Mouse (Mus musculus) left cerebral cortex, postnatal 36 days (tissue): ENCODE results near the gene Gpr162. TPM values are rescaled to one million over a fixed set of nuclear protein-coding genes. Genes with fewer than 3 reads are reported as not detected.
"Not testable (repeated sequence)": the region's sequence is repeated elsewhere in the genome, so short reads cannot be mapped to it uniquely, and the experiment has no call there.

Experiments
- DNase-seq, 2 experiments: peaks; one replicate each; pipeline ENCODE4 v3.0.0; 2021 to 2022; ENCODE audit warnings: low spot score in 2 of 2, mixed read lengths in 1 of 2
- intact Hi-C: fragments of 180-260 bp; cut with DNase I; formaldehyde crosslinking; loops from one replicate; pipeline ENCODE4 v1.15.1; 2025
- total RNA-seq, 2 experiments: library from RNA; stranded (reverse); gene quantifications; 2 replicates each; pipeline ENCODE4 v1.2.3; 2021

The Gpr162 gene
- total RNA-seq, result 100 to 1,000 TPM; 218 to 235 TPM

GRCm38 (mm10) chr6:124863658-124864298 lies at the start of gene Gpr162:
Gene Gpr162, minus strand, starts transcription at chr6:124863983.
- intact Hi-C loops, result loop anchor here (2.0 to 5.0 kb wide), 2 partner anchors 96 to 133 kb away; partner anchors contain the start of genes Eno2 and Pianp
- DNase-seq, result peak; percentile 72 to 78

- no peak for DNase-seq
- intact Hi-C loops, result no loop called here
Measured at GRCm38 (mm10) chr6:124913214-124913613, 49.4 kb upstream of the Gpr162 start.

GRCm38 (mm10) chr6:124911533-124912218 lies 47.9 kb upstream of the Gpr162 start, which contains the start of gene Lag3:
Gene Lag3, minus strand, starts transcription at chr6:124911705.
- DNase-seq, result no peak
- intact Hi-C loops, result no loop called here

GRCm38 (mm10) chr6:124910032-124910431 lies 46.2 kb upstream of the Gpr162 start:
- DNase-seq, result peak in 1 of 2 experiments; percentile 32
- intact Hi-C loops, result no loop called here

- intact Hi-C loops, result no loop called here
- DNase-seq, result no peak
Measured at GRCm38 (mm10) chr6:124907767-124908166, 44.0 kb upstream of the Gpr162 start.

GRCm38 (mm10) chr6:124904991-124905860 lies 41.4 kb upstream of the Gpr162 start:
- no peak for DNase-seq
- intact Hi-C loops, result loop anchor here (1.0 kb wide), 3 partner anchors 12 to 45 kb away; partner anchors contain the start of gene Mlf2

GRCm38 (mm10) chr6:124904161-124904981 lies 40.6 kb upstream of the Gpr162 start:
- intact Hi-C loops, result loop anchor here (1.0 kb wide), 3 partner anchors 13 to 44 kb away; partner anchors contain the start of gene Mlf2
- peak; percentile 70 to 78 for DNase-seq

GRCm38 (mm10) chr6:124903580-124904151 lies 39.9 kb upstream of the Gpr162 start:
- intact Hi-C loops, result loop anchor here (1.0 kb wide), 3 partner anchors 14 to 43 kb away; partner anchors contain the start of gene Mlf2
- peak; percentile 87 to 91 for DNase-seq

GRCm38 (mm10) chr6:124901851-124902250 lies 38.1 kb upstream of the Gpr162 start:
- intact Hi-C loops, result no loop called here
- DNase-seq, result no peak

GRCm38 (mm10) chr6:124900801-124901480 lies 37.2 kb upstream of the Gpr162 start:
- intact Hi-C loops, result no loop called here
- no peak for DNase-seq

- intact Hi-C loops, result no loop called here
- DNase-seq, result no peak
Measured at GRCm38 (mm10) chr6:124900056-124900800, 36.4 kb upstream of the Gpr162 start.

GRCm38 (mm10) chr6:124898359-124898758 lies 34.6 kb upstream of the Gpr162 start:
- no peak for DNase-seq
- intact Hi-C loops, result no loop called here

GRCm38 (mm10) chr6:124894113-124894512 lies 30.3 kb upstream of the Gpr162 start:
- DNase-seq, intact Hi-C loops: not testable (repeated sequence)

- intact Hi-C loops, result no loop called here
- DNase-seq, result no peak
Measured at GRCm38 (mm10) chr6:124890997-124891396, 27.2 kb upstream of the Gpr162 start.

- intact Hi-C loops, result no loop called here
- no peak for DNase-seq
Measured at GRCm38 (mm10) chr6:124888555-124889125, 24.9 kb upstream of the Gpr162 start.

GRCm38 (mm10) chr6:124887986-124888385 lies 24.2 kb upstream of the Gpr162 start, which contains the start of gene Cd4:
Gene Cd4, minus strand, starts transcription at chr6:124888221.
- DNase-seq, result no peak
- intact Hi-C loops, result no loop called here

- intact Hi-C loops, result no loop called here
- no peak for DNase-seq
Measured at GRCm38 (mm10) chr6:124885956-124886381, 22.2 kb upstream of the Gpr162 start.
